Mouse (Mus musculus) liver, postnatal 0 days (tissue): ENCODE data around the gene Tns1.

Experiments
- CTCF ChIP-seq: sonication (generic); IDR thresholded peaks from 2 replicates; pipeline ENCODE4 v1.5.1; 2016; ENCODE audit warnings: antibody characterized with exemption, low read depth
- EP300 ChIP-seq: IDR thresholded peaks from 2 replicates; pipeline ENCODE4 v1.6.1; 2016; ENCODE audit warnings: antibody characterized with exemption, low read depth, mild to moderate bottlenecking

DNA sequence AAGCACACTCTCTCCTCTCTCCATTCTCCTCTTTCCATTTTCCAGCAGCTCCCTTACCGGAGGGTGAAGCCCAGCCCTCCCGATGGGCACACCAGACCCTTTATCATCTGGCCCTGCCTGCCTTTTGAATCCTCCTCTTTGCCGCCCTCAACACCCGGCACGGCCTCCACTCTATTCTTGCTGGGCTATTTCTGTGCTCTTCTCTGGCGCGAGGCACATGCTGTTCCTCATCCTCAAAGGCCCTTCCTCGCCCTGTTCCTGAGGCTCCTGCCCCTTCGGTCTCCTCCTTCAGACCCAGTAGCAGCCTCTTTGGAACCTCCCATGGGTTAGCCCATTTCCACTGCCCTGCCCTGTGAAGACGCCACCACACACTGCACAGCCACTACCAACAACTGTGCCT is 164.5 kb downstream of the Tns1 start:
- TF ChIP-seq EP300 (no peak), CTCF (no peak)
